Mouse (Mus musculus) cortical plate, adult 2 months (tissue): ENCODE measurements around the gene Kcnj6.

Experiments used
- CTCF ChIP-seq: fragments of 200-500 bp; IDR thresholded peaks from 2 replicates; pipeline ENCODE4 v1.5.1; 2011; ENCODE audit warnings: mild to moderate bottlenecking, control low read depth, low read length; ENCODE audit not compliant: insufficient read depth; ENCODE audit errors: extremely low read depth
- POLR2A ChIP-seq: fragments of 200-500 bp; IDR thresholded peaks from 2 replicates; pipeline ENCODE4 v1.6.1; 2011; ENCODE audit warnings: mild to moderate bottlenecking, low read length, control low read depth; ENCODE audit not compliant: insufficient read depth; ENCODE audit errors: extremely low read depth

GRCm38 (mm10) chr16:94736462-94737358 is 260.8 kb downstream of the Kcnj6 start:
- TF ChIP-seq CTCF (no peak), POLR2A (no peak)
